Mouse (Mus musculus) left cerebral cortex, postnatal 36 days (tissue): ENCODE results near the gene Isca1. TPM values are rescaled to one million over a fixed set of nuclear protein-coding genes. Genes with fewer than 3 reads are reported as not detected.

Source experiments
- DNase-seq, 2 experiments: peaks; one replicate each; pipeline ENCODE4 v3.0.0; 2021 to 2022; ENCODE audit warnings: low spot score in 2 of 2, mixed read lengths in 1 of 2
- intact Hi-C: fragments of 180-260 bp; cut with DNase I; formaldehyde crosslinking; loops from one replicate; pipeline ENCODE4 v1.15.1; 2025
- total RNA-seq, 2 experiments: library from RNA; stranded (reverse); gene quantifications; 2 replicates each; pipeline ENCODE4 v1.2.3; 2021

The Isca1 gene
- total RNA-seq, 2 experiments from 2014 or later: 146 to 158 TPM

DNA sequence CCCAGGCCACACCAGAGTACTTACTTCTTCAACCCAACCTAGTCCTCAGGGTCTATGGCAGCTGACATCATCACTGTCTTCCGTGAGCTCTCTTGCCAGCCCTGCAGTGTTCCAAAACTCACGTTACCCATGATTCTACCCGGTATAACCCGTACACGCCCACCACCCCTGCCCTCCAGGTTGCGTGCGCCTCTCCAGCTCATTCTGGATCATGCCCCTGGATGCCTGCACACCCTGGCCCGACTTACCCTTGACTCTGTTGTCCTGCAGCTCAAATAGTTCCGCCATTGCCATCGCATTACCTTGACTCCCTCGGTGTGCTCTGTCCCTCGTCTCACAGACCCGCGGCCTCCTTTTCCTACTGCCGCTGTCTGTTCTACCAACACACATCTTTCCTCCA lies 59.4 kb downstream of the Isca1 start, which contains the start of gene Spata31d1a:
TSS of gene Spata31d1a (minus strand) at position 101 of the 400 bp plus-strand sequence.
- DNase-seq: no peak
- intact Hi-C loops: no loop called here

Other genes starting within 250 kb of the Isca1 start
- 100 to 1,000 TPM; 340 to 342 TPM for gene Agtpbp1, start 184.6 kb downstream of the Isca1 start, total RNA-seq
- 10 to 100 TPM; 81.2 to 93.5 TPM for gene Naa35, start 184.6 kb downstream of the Isca1 start, total RNA-seq
- gene Golm1, start 94.0 kb downstream of the Isca1 start, total RNA-seq: 10 to 100 TPM; 17.2 to 20.5 TPM
- not detected for gene 4921517D22Rik, start 75.7 kb downstream of the Isca1 start, total RNA-seq
- gene Spata31d1a, start 59.5 kb downstream of the Isca1 start, total RNA-seq: under 1 TPM; 0.12 to 0.25 TPM
- gene Spata31d1b, start 57.5 kb downstream of the Isca1 start, total RNA-seq: not detected
- not detected for gene Spata31d1d, start 38.1 kb downstream of the Isca1 start, total RNA-seq
- 1 to 10 TPM in 1 of 2 experiments, under 1 TPM in 1; 0.86 to 1.3 TPM for gene 1700014D04Rik, start 23.1 kb downstream of the Isca1 start, total RNA-seq
- gene Gm49354, start 12.4 kb upstream of the Isca1 start, total RNA-seq: not detected
- gene Tut7, start 53.3 kb upstream of the Isca1 start, total RNA-seq: 10 to 100 TPM; 56.0 to 66.8 TPM